Mouse (Mus musculus): ENCODE measurements around the gene Amigo2. TPM values are rescaled to one million over a fixed set of nuclear protein-coding genes. Genes with fewer than 3 reads are reported as not detected.
A peak's percentile ranks its signal among the peaks of the same experiment; 100 is the strongest.

Gene Amigo2
- polyA plus RNA-seq (2011; ENCODE audit: insufficient read depth, insufficient read length, low replicate concordance, missing spikeins) = 0.81 and 1.8 TPM in 2 replicates

DNA sequence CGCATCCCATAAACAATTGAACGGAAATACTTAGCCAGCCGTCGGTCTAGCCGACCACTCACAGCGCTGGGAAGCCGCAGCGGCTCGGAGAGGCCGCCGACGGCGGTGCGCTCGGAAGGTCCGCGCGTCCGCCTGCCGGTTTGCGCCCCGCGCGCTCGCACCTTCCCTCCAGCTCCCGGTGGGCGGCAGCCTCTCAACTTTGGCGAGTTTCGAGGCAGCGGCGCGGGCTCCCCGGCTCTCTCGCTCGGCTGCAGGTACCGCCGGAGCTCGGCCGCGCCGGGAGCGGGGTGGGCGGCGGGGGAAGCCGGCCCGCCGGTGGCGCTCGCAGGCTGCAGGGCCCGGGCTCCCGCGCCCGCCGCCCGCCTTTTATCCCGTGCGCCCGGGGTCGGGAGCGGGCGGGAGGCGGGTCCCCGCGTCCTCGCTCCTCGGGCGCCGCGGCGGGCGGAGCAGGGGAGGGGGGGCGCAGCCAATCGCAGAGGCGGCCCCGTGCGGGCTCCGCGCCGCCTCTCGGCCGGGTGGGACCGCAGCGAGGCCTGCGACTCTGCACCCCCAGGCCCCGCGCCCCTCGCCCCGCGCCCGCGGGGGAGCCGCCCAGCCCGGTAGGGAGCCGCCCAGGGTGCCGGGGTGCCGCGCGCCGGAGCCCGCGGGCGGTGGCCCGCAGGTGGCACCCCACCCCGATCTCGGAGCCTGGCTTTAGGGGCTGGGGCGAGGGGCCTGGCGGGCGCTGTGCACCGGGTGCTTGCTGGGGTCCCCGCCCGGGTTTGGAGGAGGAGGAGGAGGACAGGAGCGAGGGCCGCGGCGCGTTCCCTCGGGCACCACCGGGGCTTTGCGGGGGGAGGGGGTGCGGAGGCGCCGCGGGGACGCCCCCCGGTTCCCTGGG, at the start of gene Amigo2, which contains the start of gene Pced1b:
Amigo2 (minus strand) TSS at position 377 of the 880 bp plus-strand sequence.
Pced1b (plus strand) TSS at position 197 of the 880 bp plus-strand sequence.
- 1% methylated on average over 116 of the region's 125 CpGs for WGBS
- TF ChIP-seq CTCF (IDR thresholded peaks at IDR 0.05; ENCODE audit: control insufficient read depth, insufficient read depth, low read length) (no peak), POLR2A (IDR thresholded peaks at IDR 0.05; ENCODE audit: borderline replicate concordance, control insufficient read depth, low read depth, low read length) (no peak; the same call in 1 of the 2 replicates)

DNA sequence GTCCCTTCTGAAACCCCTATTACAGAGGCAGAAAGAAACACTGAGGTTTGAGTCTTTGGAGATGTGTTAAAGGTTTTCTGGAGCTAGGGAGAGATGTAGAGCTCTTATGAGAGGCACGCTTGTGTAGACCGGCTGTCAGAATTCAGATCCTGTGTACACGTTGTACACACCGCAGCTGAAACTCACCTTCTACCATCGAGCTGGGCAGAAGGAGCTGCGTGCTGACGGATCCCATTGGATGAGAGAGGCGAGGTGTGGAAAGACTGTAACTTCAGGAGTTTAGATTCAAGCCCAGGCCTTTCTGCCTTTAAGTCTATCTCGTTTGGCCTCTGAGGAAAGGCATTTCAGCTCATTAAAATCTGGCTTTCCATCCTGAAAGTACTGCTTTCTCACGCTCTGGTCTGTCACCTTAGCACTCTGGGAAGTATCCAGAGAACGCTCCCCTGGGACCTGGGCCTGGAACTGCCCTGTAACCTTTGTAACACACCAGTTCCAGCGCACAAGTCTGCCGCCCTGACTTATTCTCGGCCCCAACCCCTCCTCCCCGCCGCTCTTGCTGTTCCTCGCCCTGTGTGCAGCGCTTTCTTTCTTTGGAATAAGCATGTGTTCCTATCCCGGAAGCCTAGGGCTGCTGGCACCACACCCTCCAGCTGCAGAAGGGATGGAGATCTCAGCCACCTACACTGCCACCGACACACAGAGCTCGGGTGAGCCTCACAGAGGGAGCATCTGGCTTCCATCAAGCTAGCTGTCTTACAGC, 44.4 kb upstream of the Amigo2 start:
- TF ChIP-seq CTCF (IDR thresholded peaks at IDR 0.05; ENCODE audit: control insufficient read depth, insufficient read depth, low read length) = no peak
- no peak for TF ChIP-seq POLR2A (IDR thresholded peaks at IDR 0.05; ENCODE audit: borderline replicate concordance, control insufficient read depth, low read depth, low read length)
- H3K4me1 ChIP-seq (ENCODE audit: control insufficient read depth, insufficient read depth, low read length) = no peaks in the 10 kb centered on the region; the same call in 1 of the 2 replicates

More for the DNA sequence above, at the start of gene Amigo2, which contains the start of gene Pced1b:
- Histone ChIP-seq H3K4me1 (ENCODE audit: control insufficient read depth, insufficient read depth, low read length) (no peaks in the 10 kb centered on the region; the same call in 1 of the 2 replicates), H3K4me3 (replicated peaks; ENCODE audit: control insufficient read depth, low read depth, low read length) (peak within 1 kb of the TSS; percentile 66), H3K27ac (ENCODE audit: control insufficient read depth, insufficient read depth, low read depth, low read length, poor library complexity) (peak within 1 kb of the TSS; percentile 41; the same call in 1 of the 2 replicates)

DNA sequence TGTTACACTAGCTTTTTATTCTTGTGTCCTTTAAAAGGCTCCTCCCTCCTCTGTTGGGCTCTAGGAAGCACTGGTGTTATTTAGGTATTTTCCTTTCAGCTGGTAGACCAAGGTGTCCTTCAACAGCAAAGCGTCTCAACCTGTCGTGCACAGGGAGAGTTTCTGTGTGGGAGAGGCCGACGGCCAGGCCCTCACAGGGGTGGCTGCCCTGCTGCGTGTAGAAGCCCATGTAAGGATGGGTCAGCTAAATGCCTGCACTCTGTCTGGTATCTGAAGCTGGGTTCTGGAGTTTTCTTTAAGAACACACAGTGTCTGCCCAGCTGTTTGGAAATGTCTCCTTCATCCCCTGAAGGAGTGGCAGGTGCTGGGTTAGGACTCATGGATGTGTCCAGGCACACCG, 43.3 kb upstream of the Amigo2 start:
- 91% methylated on average over 6 of the region's 6 CpGs for WGBS
- H3K4me1 ChIP-seq (ENCODE audit: control insufficient read depth, insufficient read depth, low read length) = no peaks in the 10 kb centered on the region; the same call in 1 of the 2 replicates
- no peak overlapping the region for H3K4me3 ChIP-seq (replicated peaks; ENCODE audit: control insufficient read depth, low read depth, low read length)
- no peak for TF ChIP-seq CTCF (IDR thresholded peaks at IDR 0.05; ENCODE audit: control insufficient read depth, insufficient read depth, low read length)
- no peak for TF ChIP-seq POLR2A (IDR thresholded peaks at IDR 0.05; ENCODE audit: borderline replicate concordance, control insufficient read depth, low read depth, low read length)
- no peak overlapping the region for H3K27ac ChIP-seq (ENCODE audit: control insufficient read depth, insufficient read depth, low read depth, low read length, poor library complexity)

More for the DNA sequence above, 44.4 kb upstream of the Amigo2 start:
- H3K27ac ChIP-seq (ENCODE audit: control insufficient read depth, insufficient read depth, low read depth, low read length, poor library complexity) = no peak overlapping the region
- no peak overlapping the region for H3K4me3 ChIP-seq (replicated peaks; ENCODE audit: control insufficient read depth, low read depth, low read length)
- WGBS = 86% methylated on average over 21 of the region's 21 CpGs

DNA sequence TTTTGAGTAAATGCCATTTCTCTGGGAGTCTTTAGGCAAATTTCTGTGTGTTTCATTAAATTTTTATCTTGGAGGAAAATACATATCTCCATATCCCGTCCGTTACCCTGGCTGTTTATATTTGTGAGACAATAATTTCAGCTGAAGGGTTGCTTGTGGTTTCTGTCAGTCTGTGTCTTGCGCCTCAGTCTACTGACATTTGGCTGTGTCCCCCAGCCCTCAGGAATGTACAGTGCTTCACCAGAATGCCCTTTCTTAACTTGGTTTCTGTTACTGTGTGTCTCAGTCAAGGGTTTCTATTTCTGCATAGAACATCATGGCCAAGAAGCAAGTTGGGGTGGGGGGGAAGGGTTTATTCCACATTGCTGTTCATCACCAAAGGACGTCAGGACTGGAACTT, 42.1 kb upstream of the Amigo2 start:
- Histone ChIP-seq H3K4me1 (ENCODE audit: control insufficient read depth, insufficient read depth, low read length) (no peaks in the 10 kb centered on the region; the same call in 1 of the 2 replicates), H3K27ac (ENCODE audit: control insufficient read depth, insufficient read depth, low read depth, low read length, poor library complexity) (no peak overlapping the region), H3K4me3 (replicated peaks; ENCODE audit: control insufficient read depth, low read depth, low read length) (no peak overlapping the region)
- WGBS = 83% methylated on average over 4 of the region's 4 CpGs
- TF ChIP-seq POLR2A (IDR thresholded peaks at IDR 0.05; ENCODE audit: borderline replicate concordance, control insufficient read depth, low read depth, low read length) = no peak
- no peak for TF ChIP-seq CTCF (IDR thresholded peaks at IDR 0.05; ENCODE audit: control insufficient read depth, insufficient read depth, low read length)

DNA sequence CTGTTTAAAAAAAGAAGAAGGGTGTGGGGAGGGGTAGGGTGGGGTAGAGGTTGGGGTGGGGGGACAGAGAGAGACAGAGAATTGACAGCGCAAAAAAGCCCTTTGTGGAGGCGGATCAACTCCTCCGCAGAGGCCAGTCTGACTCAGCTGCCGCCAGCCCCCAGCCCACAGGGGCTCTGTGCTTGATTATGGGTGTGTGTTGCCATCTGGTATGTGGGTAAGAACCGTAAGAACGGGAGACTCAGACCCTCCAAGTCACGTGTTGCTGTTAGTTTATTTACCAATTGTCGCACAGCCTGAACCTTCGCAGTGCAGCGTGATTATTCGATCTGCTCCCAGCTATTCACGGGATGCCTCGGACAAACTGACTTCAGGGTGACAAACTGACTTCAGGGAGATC, 41.6 kb upstream of the Amigo2 start:
- Histone ChIP-seq H3K4me3 (replicated peaks; ENCODE audit: control insufficient read depth, low read depth, low read length) (no peak overlapping the region), H3K4me1 (ENCODE audit: control insufficient read depth, insufficient read depth, low read length) (no peaks in the 10 kb centered on the region; the same call in 1 of the 2 replicates), H3K27ac (ENCODE audit: control insufficient read depth, insufficient read depth, low read depth, low read length, poor library complexity) (no peak overlapping the region)
- no peak for TF ChIP-seq POLR2A (IDR thresholded peaks at IDR 0.05; ENCODE audit: borderline replicate concordance, control insufficient read depth, low read depth, low read length)
- TF ChIP-seq CTCF (IDR thresholded peaks at IDR 0.05; ENCODE audit: control insufficient read depth, insufficient read depth, low read length) = no peak
- 87% methylated on average over 13 of the region's 13 CpGs for WGBS

DNA sequence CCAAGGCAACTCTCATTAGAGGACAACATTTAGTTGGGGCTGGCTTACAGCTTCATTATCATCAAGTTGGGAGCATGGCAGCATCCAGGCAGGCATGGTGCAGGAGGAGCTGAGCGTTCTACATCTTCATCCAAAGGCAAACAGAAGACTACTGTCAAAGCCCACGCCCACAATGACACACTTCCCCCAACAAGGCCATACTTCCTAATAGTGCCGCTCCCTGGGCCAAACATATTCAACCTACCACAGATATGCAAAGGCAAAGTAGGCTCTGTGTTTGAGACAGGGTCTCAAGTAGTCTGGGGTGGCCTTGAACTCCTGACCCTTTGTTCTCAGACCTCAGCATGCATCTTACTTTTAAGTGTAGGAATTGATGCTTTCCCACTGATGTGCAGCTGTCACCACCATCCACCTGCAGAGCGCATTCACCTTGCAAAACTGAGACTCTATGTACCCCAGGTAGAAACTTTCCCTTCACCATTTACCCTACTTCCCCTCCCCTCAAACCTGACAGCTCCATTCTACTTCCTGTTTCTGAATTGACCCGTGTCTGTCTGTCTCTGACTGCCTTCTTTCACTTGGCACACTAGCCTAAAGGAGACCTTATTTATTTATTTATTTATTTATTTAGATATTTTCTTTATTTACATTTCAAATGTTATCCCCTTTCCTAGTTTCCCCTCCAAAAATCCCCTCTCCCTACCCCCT, 40.5 kb upstream of the Amigo2 start:
- Histone ChIP-seq H3K27ac (ENCODE audit: control insufficient read depth, insufficient read depth, low read depth, low read length, poor library complexity) (no peak overlapping the region), H3K4me1 (ENCODE audit: control insufficient read depth, insufficient read depth, low read length) (no peaks in the 10 kb centered on the region; the same call in 1 of the 2 replicates), H3K4me3 (replicated peaks; ENCODE audit: control insufficient read depth, low read depth, low read length) (no peak overlapping the region)
- WGBS = 58% methylated on average over 5 of the region's 5 CpGs
- TF ChIP-seq CTCF (IDR thresholded peaks at IDR 0.05; ENCODE audit: control insufficient read depth, insufficient read depth, low read length) (no peak), POLR2A (IDR thresholded peaks at IDR 0.05; ENCODE audit: borderline replicate concordance, control insufficient read depth, low read depth, low read length) (no peak)

DNA sequence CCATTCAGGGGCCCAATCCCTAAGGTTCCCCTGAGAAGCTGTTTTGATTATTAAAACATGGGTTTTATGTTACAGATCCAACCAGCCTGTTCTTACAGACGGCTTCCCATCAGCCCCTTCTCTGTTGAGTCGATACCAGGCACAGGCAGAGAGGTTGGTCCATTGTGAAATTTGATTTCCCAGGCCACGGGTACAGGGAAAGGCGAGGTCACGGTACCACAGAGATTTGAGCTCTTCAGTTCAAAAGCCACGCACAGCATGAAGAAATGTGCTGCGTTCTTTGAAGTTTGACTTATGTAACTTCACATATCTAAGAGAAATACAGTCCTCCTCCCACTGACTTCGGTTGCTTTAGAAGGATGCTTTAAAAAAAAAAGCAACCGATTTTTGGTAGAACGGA, 39.6 kb upstream of the Amigo2 start:
- TF ChIP-seq POLR2A (IDR thresholded peaks at IDR 0.05; ENCODE audit: borderline replicate concordance, control insufficient read depth, low read depth, low read length) (no peak), CTCF (IDR thresholded peaks at IDR 0.05; ENCODE audit: control insufficient read depth, insufficient read depth, low read length) (no peak)
- 73% methylated on average over 10 of the region's 10 CpGs for WGBS
- Histone ChIP-seq H3K27ac (ENCODE audit: control insufficient read depth, insufficient read depth, low read depth, low read length, poor library complexity) (no peak overlapping the region), H3K4me1 (ENCODE audit: control insufficient read depth, insufficient read depth, low read length) (no peaks in the 10 kb centered on the region; the same call in 1 of the 2 replicates), H3K4me3 (replicated peaks; ENCODE audit: control insufficient read depth, low read depth, low read length) (no peak overlapping the region)
